Mouse (Mus musculus) embryo, embryonic 11.5 days (tissue): Measurements from ENCODE around the gene Scgb1a1.
"Not testable (repeated sequence)": the region's sequence is repeated elsewhere in the genome, so short reads cannot be mapped to it uniquely, and the experiment has no call there.

Source experiments
- DNase-seq: peaks from one replicate; pipeline ENCODE4 v3.0.0-alpha.2; 2012; ENCODE audit warnings: low read depth, low spot score

The Scgb1a1 gene

GRCm38 (mm10) chr19:9100297-9101061 is 12.7 kb upstream of the Scgb1a1 start:
- DNase-seq: no peak

DNA sequence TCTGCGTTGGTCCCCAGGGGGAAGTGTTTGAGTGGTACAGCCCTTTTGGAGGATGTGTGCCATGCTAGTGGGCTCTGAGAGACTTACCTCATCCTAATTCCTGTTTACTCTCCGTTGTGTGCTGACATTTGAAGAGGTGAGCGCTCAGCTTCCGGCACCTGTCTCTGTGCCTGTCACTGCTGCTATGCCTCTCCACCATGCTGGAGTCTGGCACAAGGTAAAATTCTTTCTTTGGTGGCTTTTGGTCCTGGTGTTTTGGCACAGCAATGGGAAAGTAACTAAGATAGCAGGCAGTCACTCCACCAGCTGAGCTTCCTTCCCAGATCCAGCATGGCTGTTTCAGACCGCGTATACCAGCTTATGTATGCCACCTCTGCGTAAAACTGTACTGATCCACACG is 12.0 kb upstream of the Scgb1a1 start:
- no peak for DNase-seq

DNA sequence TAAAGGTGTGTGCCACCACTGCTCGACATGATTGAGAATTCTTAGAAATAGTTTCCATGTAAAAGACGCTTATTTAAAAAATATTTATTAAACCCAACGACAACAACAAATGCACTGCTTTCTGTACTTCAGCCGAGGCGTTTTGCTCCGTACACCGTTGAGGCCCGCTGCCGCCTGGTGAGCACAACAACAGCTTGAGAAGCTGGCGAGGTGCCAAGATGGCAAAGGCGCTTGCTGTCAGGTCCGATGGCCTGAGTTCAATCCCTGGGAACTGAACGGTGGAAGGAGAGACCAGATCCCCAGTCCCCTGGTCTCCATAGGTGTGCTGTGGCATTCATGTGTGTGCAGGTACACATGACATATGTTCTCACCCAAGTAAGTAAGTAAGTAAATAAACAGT is 9.7 kb upstream of the Scgb1a1 start:
- DNase-seq: no peak

- DNase-seq: no peak
Observed at GRCm38 (mm10) chr19:9095111-9095510, 7.4 kb upstream of the Scgb1a1 start.

DNA sequence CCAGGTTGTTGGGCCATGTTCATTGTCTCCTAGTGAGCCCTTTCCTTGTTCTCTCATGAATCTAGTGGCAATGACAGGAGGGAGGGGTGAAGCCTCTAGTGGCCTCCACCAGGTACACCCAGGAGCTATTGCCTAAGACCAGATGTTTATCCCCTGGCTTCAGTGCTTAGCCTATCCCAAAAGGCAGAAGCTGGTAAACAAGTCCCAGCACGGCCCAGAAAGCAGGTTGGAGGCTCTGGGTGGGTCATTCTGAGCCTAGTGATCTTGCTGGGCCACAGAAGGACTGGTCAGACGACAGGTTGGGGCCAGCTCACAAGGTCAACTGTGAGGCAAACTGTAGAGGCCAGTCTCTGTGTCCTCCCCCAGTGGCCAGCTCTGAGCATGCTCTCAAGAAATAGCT is 3.0 kb upstream of the Scgb1a1 start:
- no peak for DNase-seq

- no peak for DNase-seq
Observed at GRCm38 (mm10) chr19:9090191-9090590, 2.4 kb upstream of the Scgb1a1 start.

GRCm38 (mm10) chr19:9083892-9084291 is 3.9 kb downstream of the Scgb1a1 start:
- DNase-seq: not testable (repeated sequence)

DNA sequence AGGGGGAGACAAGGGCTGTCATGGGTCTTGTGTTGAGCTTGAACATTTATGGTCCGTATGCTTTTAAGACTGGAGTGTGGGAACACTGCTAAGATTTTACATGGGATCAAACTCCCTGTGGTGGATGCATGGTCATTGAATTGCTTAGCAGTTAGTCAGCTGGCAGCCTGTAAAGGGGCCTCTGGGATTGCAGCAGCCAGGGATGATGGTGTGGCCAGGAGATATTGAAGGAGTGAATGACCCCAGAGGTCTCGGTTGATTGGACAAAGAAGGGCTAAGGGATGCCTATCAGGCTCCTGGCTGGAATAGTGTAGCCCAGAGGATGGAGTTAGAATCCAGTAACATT is 4.8 kb downstream of the Scgb1a1 start:
- DNase-seq: no peak

- DNase-seq: peak; percentile 84
Observed at GRCm38 (mm10) chr19:9082191-9083009, 5.4 kb downstream of the Scgb1a1 start.

DNA sequence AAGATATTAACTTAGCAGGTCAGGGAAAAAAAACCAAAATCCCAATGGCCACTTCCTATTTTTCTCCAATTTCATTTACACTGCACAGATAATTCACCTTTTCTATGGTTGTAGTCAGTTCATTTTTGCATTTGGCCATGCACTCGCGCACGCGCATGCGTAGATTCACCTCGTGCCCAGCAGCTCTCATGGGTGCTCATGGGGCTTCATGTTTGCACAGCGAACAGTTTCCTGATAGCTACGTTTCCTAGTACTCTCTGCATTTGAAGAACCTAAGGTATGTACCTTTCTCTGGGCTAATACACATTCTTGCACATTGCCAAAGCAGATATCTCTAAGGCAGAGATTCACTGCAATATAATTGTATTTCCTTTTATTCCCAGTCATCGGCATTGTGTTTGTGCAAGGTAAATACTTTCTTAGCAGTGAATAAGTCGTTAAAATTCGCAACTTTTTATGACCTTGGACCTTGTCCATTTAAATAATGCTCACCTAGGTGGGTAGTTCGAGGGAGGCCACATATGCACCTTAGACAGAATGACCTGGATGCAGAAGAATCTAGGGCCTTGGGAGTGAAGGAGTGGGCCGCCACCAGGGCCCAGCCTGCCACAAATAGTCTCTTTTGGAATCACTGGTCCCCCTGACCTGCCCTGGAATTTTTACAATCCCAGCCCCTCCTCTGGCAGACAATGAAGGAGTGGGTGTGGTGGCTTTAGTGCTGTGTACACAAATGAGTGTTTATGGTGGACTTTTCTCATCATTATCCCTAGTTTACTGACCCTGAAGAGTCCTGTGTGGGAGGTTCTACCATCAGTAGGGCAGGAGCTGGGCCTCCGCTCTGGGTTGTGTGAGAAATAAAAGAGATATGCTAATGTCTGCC is 6.2 kb downstream of the Scgb1a1 start:
- no peak for DNase-seq

GRCm38 (mm10) chr19:9079916-9080315 is 7.8 kb downstream of the Scgb1a1 start:
- no peak for DNase-seq

DNA sequence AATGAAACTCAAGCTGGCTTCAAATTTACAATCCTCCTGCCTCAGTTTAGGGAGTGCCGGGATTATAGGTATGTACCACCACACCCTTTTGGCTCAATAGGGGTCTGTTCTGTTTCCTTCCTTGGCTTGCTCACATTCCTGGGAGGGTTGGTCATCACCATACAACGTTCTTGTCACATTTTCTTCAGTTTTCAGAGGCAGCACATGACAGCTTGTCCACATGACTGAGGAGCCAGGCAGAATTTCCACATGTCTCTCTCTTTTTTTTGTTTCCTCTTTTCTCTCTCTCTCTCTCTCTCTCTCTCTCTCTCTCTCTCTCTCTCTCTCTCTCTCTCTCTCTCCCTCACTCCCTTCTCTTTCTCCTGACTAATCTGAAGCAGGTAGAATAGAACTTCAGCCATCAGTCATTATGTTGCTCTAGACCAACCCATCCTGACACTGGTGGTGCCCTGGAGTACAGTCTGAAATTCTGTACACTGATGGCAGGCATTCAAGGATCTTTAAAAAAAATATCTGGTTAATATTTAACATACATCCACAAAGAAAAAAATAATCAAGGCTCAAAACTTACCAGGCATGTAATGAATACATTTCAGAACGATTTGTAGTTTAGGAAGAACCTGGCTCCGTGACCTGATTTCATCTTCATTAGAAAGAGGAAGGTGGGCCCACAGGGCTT is 10.6 kb downstream of the Scgb1a1 start:
- DNase-seq: no peak

DNA sequence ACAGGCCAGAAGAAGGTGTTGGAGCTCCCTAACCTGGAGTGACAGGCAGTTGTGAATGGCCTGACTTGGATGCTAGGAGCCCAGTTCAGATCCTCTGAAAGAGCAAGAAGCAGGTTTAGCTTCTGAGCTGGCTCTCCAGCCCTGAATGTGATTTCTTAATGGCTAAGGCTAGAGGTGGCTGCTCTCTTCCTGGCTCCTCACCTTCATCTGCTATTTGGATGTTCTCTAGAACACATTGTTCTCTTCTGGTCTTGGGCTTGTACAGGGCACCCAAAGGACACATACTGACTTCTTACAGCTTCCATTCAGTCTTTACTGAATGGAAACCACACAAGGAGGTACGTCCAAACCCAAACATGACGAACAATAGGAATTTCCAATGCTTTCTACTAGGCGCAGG is 11.7 kb downstream of the Scgb1a1 start:
- DNase-seq: no peak

DNA sequence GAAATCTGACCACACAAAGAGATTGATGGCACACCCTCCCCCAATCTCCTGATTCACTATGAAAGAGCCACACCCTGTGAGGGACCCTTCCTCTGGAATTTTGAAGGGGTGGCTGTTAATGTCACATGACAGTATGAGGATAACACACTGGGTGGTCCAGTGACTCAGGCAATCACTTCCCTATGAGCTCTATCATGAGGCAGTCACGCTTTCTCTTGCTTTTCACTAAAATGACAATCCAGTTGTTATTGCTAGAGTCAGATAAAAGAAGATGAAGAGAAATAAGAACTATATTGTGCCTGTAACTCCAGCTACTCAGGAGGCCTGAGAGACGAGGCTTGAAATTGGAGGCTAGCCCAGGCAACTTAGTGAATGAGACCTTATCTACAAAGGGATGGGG is 12.2 kb downstream of the Scgb1a1 start:
- DNase-seq: no peak

- no peak for DNase-seq
Observed at GRCm38 (mm10) chr19:9074424-9074823, 13.3 kb downstream of the Scgb1a1 start.

GRCm38 (mm10) chr19:9073776-9074411 is 13.9 kb downstream of the Scgb1a1 start:
- DNase-seq: no peak

DNA sequence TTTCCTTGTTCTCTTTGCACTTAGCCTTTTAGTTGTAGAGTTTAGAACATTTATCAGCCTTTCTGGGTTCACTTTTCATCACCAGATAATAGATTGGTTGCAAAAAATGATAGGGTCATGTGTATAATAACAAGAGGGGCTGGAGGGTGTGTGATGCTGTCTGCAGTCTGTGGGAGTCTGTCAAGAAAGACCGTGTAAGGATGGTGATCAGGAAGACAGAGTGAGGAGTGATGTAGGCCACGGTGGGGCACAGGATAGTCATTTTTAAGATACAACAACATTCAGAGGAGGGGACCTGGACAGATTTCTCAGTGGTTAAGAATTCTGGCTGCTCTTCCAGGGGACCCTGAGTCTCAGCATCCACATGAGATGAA is 15.6 kb downstream of the Scgb1a1 start:
- no peak for DNase-seq

DNA sequence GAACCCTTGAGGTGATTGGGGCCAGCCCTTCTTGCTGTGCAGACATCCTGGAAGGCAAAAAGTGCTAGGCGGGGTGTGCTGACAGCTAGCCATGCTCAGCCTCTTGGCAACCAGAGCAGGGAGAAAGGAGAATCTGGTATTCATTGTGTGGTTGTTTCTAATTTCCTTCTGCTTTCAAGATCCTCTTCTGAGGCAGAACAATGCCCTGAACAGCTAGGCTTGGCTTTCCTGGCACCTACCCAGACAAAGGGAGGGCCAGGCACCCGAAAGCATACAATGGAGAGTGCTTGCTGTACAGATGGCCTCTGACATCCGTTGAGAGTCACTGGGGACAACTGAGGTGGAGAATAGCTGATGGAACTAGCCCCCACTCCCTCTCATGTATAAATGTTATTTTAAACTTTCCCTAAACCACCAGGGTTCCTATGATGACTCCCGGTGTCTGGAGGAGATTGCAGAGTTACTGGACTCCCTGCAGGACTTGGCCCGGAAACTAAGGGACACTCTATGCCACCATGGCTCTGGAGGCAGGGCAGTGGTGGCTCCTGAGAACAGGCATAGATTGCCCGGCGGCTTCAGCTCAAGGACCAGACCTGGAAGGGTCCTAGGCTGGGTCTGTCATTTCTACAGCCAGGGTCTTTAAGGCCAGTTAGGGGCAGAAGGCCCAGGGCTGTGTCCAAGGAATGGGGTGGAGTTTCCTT is 16.2 kb downstream of the Scgb1a1 start:
- no peak for DNase-seq

GRCm38 (mm10) chr19:9070316-9070715 is 17.4 kb downstream of the Scgb1a1 start:
- DNase-seq: no peak

- DNase-seq: no peak
Observed at GRCm38 (mm10) chr19:9069687-9070307, 18.0 kb downstream of the Scgb1a1 start.
